Mouse (Mus musculus): ENCODE results near the gene Plekhh3. TPM values are rescaled to one million over a fixed set of nuclear protein-coding genes. Genes with fewer than 3 reads are reported as not detected.

Plekhh3 gene
- polyA plus RNA-seq (2015; fragmentation: Nextera tagmentation; extraction: Ambion mirVana), result 19.7 and 23.5 TPM in 2 replicates

GRCm38 (mm10) chr11:101170811-101171610, at the start of gene Plekhh3:
TSS of gene Plekhh3 (minus strand) at chr11:101171351.
- no peaks in the 10 kb centered on the region for H3K9me3 ChIP-seq
- H3K36me3 ChIP-seq, result peaks cover 21% of the 10 kb centered on the region
- H3K4me2 ChIP-seq, result peak within 1 kb of the TSS; percentile 85
- ATAC-seq (ENCODE audit: insufficient read depth, low FRiP score, low read depth), result peak; percentile 91
- H3K27me3 ChIP-seq (replicated peaks), result peaks cover 16% of the 10 kb centered on the region; the same call in 1 of the 2 replicates
- peaks cover 45% of the 10 kb centered on the region for H3K4me1 ChIP-seq
- H3K4me3 ChIP-seq (replicated peaks), result peak within 1 kb of the TSS; percentile 66
- peak within 1 kb of the TSS; percentile 99 for H3K27ac ChIP-seq
- peak within 1 kb of the TSS; percentile 69 for H3K9ac ChIP-seq
- under 1% methylated on average over 47 of the region's 50 CpGs for WGBS

- no peak overlapping the region for H3K9ac ChIP-seq
- no peak overlapping the region for H3K4me3 ChIP-seq (replicated peaks)
- H3K4me1 ChIP-seq, result 0 out of 2 replicates have a peak, but pooled peaks cover 5% of the 10 kb centered on the region
- WGBS, result 26% methylated on average over 2 of the region's 2 CpGs
- no peaks in the 10 kb centered on the region for H3K27me3 ChIP-seq (replicated peaks)
- ATAC-seq (ENCODE audit: insufficient read depth, low FRiP score, low read depth), result no peak
- no peaks in the 10 kb centered on the region for H3K9me3 ChIP-seq
- H3K36me3 ChIP-seq, result peaks cover 7% of the 10 kb centered on the region; the same call in 1 of the 2 replicates
- H3K27ac ChIP-seq, result 0 out of 2 replicates have a peak overlapping the region, but pooled peaks have one; percentile 3
- no peak overlapping the region for H3K4me2 ChIP-seq
These were observed 49.7 kb upstream of the Plekhh3 start for GRCm38 (mm10) chr11:101220853-101221252.

- Histone ChIP-seq H3K4me3 (replicated peaks) (no peak overlapping the region), H3K27ac (no peak overlapping the region), H3K36me3 (peaks cover 12% of the 10 kb centered on the region; the same call in 1 of the 2 replicates), H3K4me2 (no peak overlapping the region), H3K27me3 (replicated peaks) (no peaks in the 10 kb centered on the region), H3K4me1 (no peaks in the 10 kb centered on the region), H3K9ac (no peak overlapping the region), H3K9me3 (no peaks in the 10 kb centered on the region)
- ATAC-seq (ENCODE audit: insufficient read depth, low FRiP score, low read depth), result no peak
- WGBS, result 80% methylated on average over 10 of the region's 10 CpGs
These were observed 47.4 kb upstream of the Plekhh3 start for GRCm38 (mm10) chr11:101218436-101219055.

- H3K9ac ChIP-seq, result no peak overlapping the region
- no peak overlapping the region for H3K4me3 ChIP-seq (replicated peaks)
- ATAC-seq (ENCODE audit: insufficient read depth, low FRiP score, low read depth), result no peak
- H3K9me3 ChIP-seq, result no peaks in the 10 kb centered on the region
- no peak overlapping the region for H3K27ac ChIP-seq
- H3K4me2 ChIP-seq, result no peak overlapping the region
- no peaks in the 10 kb centered on the region for H3K27me3 ChIP-seq (replicated peaks)
- 90% methylated on average over 5 of the region's 5 CpGs for WGBS
- peaks cover 18% of the 10 kb centered on the region; the same call in 1 of the 2 replicates for H3K36me3 ChIP-seq
- H3K4me1 ChIP-seq, result no peaks in the 10 kb centered on the region
These were observed 45.8 kb upstream of the Plekhh3 start for GRCm38 (mm10) chr11:101216936-101217335.

- no peaks in the 10 kb centered on the region for H3K4me1 ChIP-seq
- H3K36me3 ChIP-seq, result peaks cover 34% of the 10 kb centered on the region
- H3K27ac ChIP-seq, result no peak overlapping the region; the same call in 1 of the 2 replicates
- H3K9me3 ChIP-seq, result no peaks in the 10 kb centered on the region
- peak; percentile 75; the same call in 1 of the 2 replicates for ATAC-seq (ENCODE audit: insufficient read depth, low FRiP score, low read depth)
- WGBS, result 35% methylated on average over 3 of the region's 3 CpGs
- no peak overlapping the region for H3K9ac ChIP-seq
- H3K4me3 ChIP-seq (replicated peaks), result no peak overlapping the region
- H3K4me2 ChIP-seq, result no peak overlapping the region
- H3K27me3 ChIP-seq (replicated peaks), result no peaks in the 10 kb centered on the region
These were observed 40.8 kb upstream of the Plekhh3 start for GRCm38 (mm10) chr11:101211970-101212369.

GRCm38 (mm10) chr11:101200986-101201385, 29.8 kb upstream of the Plekhh3 start:
- WGBS, result 16% methylated on average over 7 of the region's 7 CpGs
- H3K27ac ChIP-seq, result no peak overlapping the region
- no peaks in the 10 kb centered on the region for H3K4me1 ChIP-seq
- H3K9me3 ChIP-seq, result no peaks in the 10 kb centered on the region
- H3K4me2 ChIP-seq, result no peak overlapping the region
- no peaks in the 10 kb centered on the region for H3K27me3 ChIP-seq (replicated peaks)
- H3K9ac ChIP-seq, result no peak overlapping the region
- peaks cover 47% of the 10 kb centered on the region for H3K36me3 ChIP-seq
- ATAC-seq (ENCODE audit: insufficient read depth, low FRiP score, low read depth), result no peak
- no peak overlapping the region for H3K4me3 ChIP-seq (replicated peaks)

- Histone ChIP-seq H3K4me1 (no peaks in the 10 kb centered on the region), H3K27ac (no peak overlapping the region), H3K4me2 (no peak overlapping the region), H3K9ac (no peak overlapping the region), H3K9me3 (no peaks in the 10 kb centered on the region), H3K36me3 (peaks cover 52% of the 10 kb centered on the region), H3K4me3 (replicated peaks) (no peak overlapping the region), H3K27me3 (replicated peaks) (no peaks in the 10 kb centered on the region)
- 72% methylated on average over 3 of the region's 3 CpGs for WGBS
- ATAC-seq (ENCODE audit: insufficient read depth, low FRiP score, low read depth), result no peak
These were observed 28.4 kb upstream of the Plekhh3 start for GRCm38 (mm10) chr11:101199555-101199954.

GRCm38 (mm10) chr11:101196175-101196574, 25.0 kb upstream of the Plekhh3 start:
- Histone ChIP-seq H3K27ac (no peak overlapping the region), H3K36me3 (peaks cover 39% of the 10 kb centered on the region), H3K27me3 (replicated peaks) (no peaks in the 10 kb centered on the region), H3K4me2 (no peak overlapping the region), H3K9me3 (no peaks in the 10 kb centered on the region), H3K4me1 (0 out of 2 replicates have a peak, but pooled peaks cover 4% of the 10 kb centered on the region), H3K4me3 (replicated peaks) (no peak overlapping the region), H3K9ac (no peak overlapping the region)
- ATAC-seq (ENCODE audit: insufficient read depth, low FRiP score, low read depth), result no peak
- 89% methylated on average over 8 of the region's 8 CpGs for WGBS

GRCm38 (mm10) chr11:101195571-101195970, 24.4 kb upstream of the Plekhh3 start:
- Histone ChIP-seq H3K4me3 (replicated peaks) (no peak overlapping the region), H3K27me3 (replicated peaks) (no peaks in the 10 kb centered on the region), H3K4me1 (peaks cover 10% of the 10 kb centered on the region; the same call in 1 of the 2 replicates), H3K27ac (no peak overlapping the region), H3K4me2 (no peak overlapping the region), H3K36me3 (peaks cover 39% of the 10 kb centered on the region), H3K9me3 (no peaks in the 10 kb centered on the region), H3K9ac (no peak overlapping the region)
- 85% methylated on average over 8 of the region's 8 CpGs for WGBS
- no peak for ATAC-seq (ENCODE audit: insufficient read depth, low FRiP score, low read depth)

- Histone ChIP-seq H3K4me1 (peaks cover 14% of the 10 kb centered on the region), H3K4me3 (replicated peaks) (no peak overlapping the region), H3K9ac (no peak overlapping the region), H3K27ac (no peak overlapping the region), H3K9me3 (no peaks in the 10 kb centered on the region), H3K36me3 (peaks cover 37% of the 10 kb centered on the region), H3K4me2 (no peak overlapping the region), H3K27me3 (replicated peaks) (no peaks in the 10 kb centered on the region)
- 75% methylated on average over 1 of the region's 1 CpGs for WGBS
- no peak for ATAC-seq (ENCODE audit: insufficient read depth, low FRiP score, low read depth)
These were observed 23.9 kb upstream of the Plekhh3 start for GRCm38 (mm10) chr11:101195101-101195500.

GRCm38 (mm10) chr11:101194643-101195042, 23.5 kb upstream of the Plekhh3 start:
- WGBS, result 86% methylated on average over 6 of the region's 6 CpGs
- Histone ChIP-seq H3K27ac (no peak overlapping the region), H3K36me3 (peaks cover 32% of the 10 kb centered on the region), H3K4me1 (peaks cover 17% of the 10 kb centered on the region), H3K4me2 (no peak overlapping the region), H3K27me3 (replicated peaks) (no peaks in the 10 kb centered on the region), H3K9ac (no peak overlapping the region), H3K9me3 (no peaks in the 10 kb centered on the region), H3K4me3 (replicated peaks) (no peak overlapping the region)
- ATAC-seq (ENCODE audit: insufficient read depth, low FRiP score, low read depth), result no peak

GRCm38 (mm10) chr11:101194137-101194536, 23.0 kb upstream of the Plekhh3 start:
- Histone ChIP-seq H3K9ac (no peak overlapping the region), H3K4me1 (peaks cover 22% of the 10 kb centered on the region), H3K36me3 (peaks cover 27% of the 10 kb centered on the region), H3K27ac (no peak overlapping the region), H3K4me3 (replicated peaks) (no peak overlapping the region), H3K9me3 (no peaks in the 10 kb centered on the region), H3K27me3 (replicated peaks) (no peaks in the 10 kb centered on the region), H3K4me2 (no peak overlapping the region)
- no peak for ATAC-seq (ENCODE audit: insufficient read depth, low FRiP score, low read depth)
- WGBS, result 59% methylated on average over 5 of the region's 5 CpGs
